Mouse (Mus musculus) small intestine, adult 2 months (tissue): ENCODE results near the gene Shroom3.

Experiments
- CTCF ChIP-seq: fragments of 200-500 bp; IDR thresholded peaks from 2 replicates; pipeline ENCODE4 v1.5.1; 2012; ENCODE audit warnings: low read depth, mild to moderate bottlenecking, control low read depth, inconsistent platforms, low read length, moderate library complexity, mixed read lengths; ENCODE audit not compliant: insufficient replicate concordance, insufficient read length; ENCODE audit errors: extremely low read depth
- POLR2A ChIP-seq: fragments of 200-500 bp; IDR thresholded peaks from 2 replicates; pipeline ENCODE4 v1.6.1; 2012; ENCODE audit warnings: low read depth, mild to moderate bottlenecking, control low read depth, inconsistent platforms, low read length, moderate library complexity

DNA sequence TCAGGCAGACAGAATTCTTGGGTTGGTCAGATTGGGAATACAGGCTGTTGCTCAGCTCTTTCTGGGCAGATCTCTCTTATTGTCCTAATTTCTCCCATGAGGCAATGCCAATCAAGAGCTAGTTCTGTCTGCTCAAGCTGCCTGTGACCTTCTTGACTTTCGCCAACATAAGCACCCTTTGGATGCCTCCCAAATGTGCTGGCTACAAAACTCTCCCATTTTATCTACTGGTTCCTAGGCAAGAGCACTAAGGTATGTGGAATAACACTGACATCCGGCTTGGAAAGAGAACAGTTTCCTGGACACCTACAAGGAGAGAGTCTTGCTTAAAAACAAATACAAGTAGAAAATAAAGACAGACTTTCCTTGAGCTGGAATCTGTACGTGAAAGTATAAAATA lies 204.3 kb downstream of the Shroom3 start:
- TF ChIP-seq CTCF (no peak), POLR2A (no peak)
